Mouse (Mus musculus) embryonic facial prominence, embryonic 13.5 days (tissue): ENCODE data around the gene Dgke. TPM values are rescaled to one million over a fixed set of nuclear protein-coding genes. Genes with fewer than 3 reads are reported as not detected.
A peak's percentile ranks its signal among the peaks of the same experiment; 100 is the strongest.

Experiments
- ATAC-seq: fragments of 200-750 bp; cut with Nextera tagmentation; 2 replicates; pipeline ENCODE4 v1.8.0; 2017; ENCODE audit warnings: low read depth; ENCODE audit not compliant: insufficient number of reproducible peaks, insufficient read depth, low FRiP score, low TSS enrichment
- H3K27ac ChIP-seq: fragments of 300-500 bp; sonication (generic); 2 replicates; pipeline ENCODE4 v1.5.1; 2015; ENCODE audit warnings: moderate library complexity, mild to moderate bottlenecking, inconsistent platforms
- H3K27me3 ChIP-seq: fragments of 300-500 bp; sonication (generic); 2 replicates; pipeline ENCODE4 v1.6.1; 2015; ENCODE audit warnings: mild to moderate bottlenecking, inconsistent platforms
- H3K36me3 ChIP-seq: fragments of 300-500 bp; sonication (generic); 2 replicates; pipeline ENCODE4 v1.6.1; 2015; ENCODE audit warnings: mild to moderate bottlenecking, inconsistent platforms
- H3K4me1 ChIP-seq: fragments of 300-500 bp; sonication (generic); 2 replicates; pipeline ENCODE4 v1.6.1; 2015; ENCODE audit warnings: inconsistent platforms
- H3K4me2 ChIP-seq: fragments of 300-500 bp; sonication (generic); 2 replicates; pipeline ENCODE4 v1.6.1; 2015; ENCODE audit warnings: moderate library complexity, mild to moderate bottlenecking, inconsistent platforms
- H3K4me3 ChIP-seq: fragments of 300-500 bp; sonication (generic); 2 replicates; pipeline ENCODE4 v1.5.1; 2015; ENCODE audit warnings: mild to moderate bottlenecking, inconsistent platforms
- H3K9ac ChIP-seq: fragments of 300-500 bp; sonication (generic); 2 replicates; pipeline ENCODE4 v1.6.1; 2015; ENCODE audit warnings: mild to moderate bottlenecking, inconsistent platforms
- H3K9me3 ChIP-seq: fragments of 300-500 bp; sonication (generic); 2 replicates; pipeline ENCODE4 v1.6.1; 2016; ENCODE audit warnings: inconsistent platforms
- WGBS: fragments of 180-500 bp; shearing (Covaris S2); methylation state at CpG from one replicate; pipeline ENCODE4 v1.1.7; 2015; ENCODE audit warnings: mixed read lengths; 5-methylcytosine and 5-hydroxymethylcytosine counted together
- polyA plus RNA-seq: library from polyadenylated mRNA; unstranded; fragments of >200 nt; fragmentation: Nextera tagmentation; extraction: Ambion mirVana; gene quantifications from 2 replicates; pipeline ENCODE4 v1.2.1, GENCODE M21; 2015

Dgke gene
- polyA plus RNA-seq, 1 experiment from 2014 or later = 4.8 TPM

DNA sequence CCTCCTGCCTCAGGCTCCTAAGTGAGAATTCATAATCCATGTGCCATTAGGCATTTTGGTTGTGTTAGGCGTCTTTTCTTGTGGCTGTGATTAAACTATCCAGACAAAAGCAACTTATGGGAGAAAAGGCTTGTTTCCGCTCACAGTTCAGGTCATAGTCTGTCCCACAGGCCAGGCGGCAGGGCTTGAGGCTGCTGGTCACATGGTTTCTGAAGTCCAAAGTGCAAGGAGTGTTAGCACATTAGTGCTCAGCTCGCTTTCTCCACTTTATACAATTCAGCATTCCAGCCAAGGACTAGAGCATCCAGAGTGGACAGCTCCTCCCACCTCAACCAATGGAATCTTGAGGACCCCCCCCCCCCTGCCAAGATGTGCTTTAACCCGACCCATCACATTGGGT lies 54.4 kb downstream of the Dgke start:
- no peak overlapping the region for H3K9ac ChIP-seq
- ATAC-seq = no peak
- H3K36me3 ChIP-seq = peaks cover 6% of the 10 kb centered on the region; the same call in 1 of the 2 replicates
- H3K27me3 ChIP-seq = no peaks in the 10 kb centered on the region
- no peaks in the 10 kb centered on the region for H3K4me1 ChIP-seq
- H3K27ac ChIP-seq = no peak overlapping the region
- H3K4me2 ChIP-seq = no peak overlapping the region
- H3K4me3 ChIP-seq = no peak overlapping the region
- H3K9me3 ChIP-seq = no peaks in the 10 kb centered on the region
- 74% methylated on average over 5 of the region's 5 CpGs for WGBS

DNA sequence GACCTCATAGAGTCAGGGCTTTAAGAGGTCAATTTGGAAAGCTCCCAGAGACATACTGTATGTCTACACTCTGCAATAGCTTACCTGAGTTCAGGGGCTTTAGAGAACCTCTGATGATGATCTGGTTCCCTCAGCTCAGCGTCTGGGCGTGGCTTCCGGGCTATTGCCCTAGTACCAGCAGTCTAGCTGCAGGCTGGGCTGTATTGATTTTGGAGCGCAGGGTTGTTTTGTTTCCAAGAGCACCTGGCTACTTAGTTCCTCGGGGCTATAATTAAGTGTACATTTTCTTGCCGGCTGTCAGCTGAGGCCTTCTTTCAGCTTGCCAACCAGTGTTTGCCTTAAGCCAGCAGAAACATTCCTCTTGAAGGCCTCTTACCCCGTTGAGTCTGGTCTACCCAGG lies 57.2 kb downstream of the Dgke start:
- 62% methylated on average over 7 of the region's 7 CpGs for WGBS

DNA sequence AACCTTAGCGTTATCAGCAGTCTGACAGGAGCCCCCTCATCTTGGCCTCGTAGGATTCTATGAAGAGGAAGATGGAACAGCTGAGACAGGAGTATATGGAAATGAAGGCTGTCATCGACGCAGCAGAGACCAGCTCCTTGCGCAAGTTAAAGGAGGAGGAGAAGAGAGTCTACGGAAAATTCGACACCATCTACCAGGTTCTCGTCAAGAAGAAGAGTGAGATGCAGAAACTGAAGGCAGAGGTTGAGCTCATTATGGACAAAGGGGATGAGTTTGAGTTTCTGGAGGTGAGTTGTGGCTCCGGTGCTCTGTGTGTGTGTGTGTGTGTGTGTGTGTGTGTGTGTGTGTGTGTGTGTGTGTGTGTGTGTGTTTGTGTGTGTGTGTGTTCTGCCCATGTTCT lies 57.6 kb downstream of the Dgke start:
- no peak overlapping the region for H3K9ac ChIP-seq
- 84% methylated on average over 9 of the region's 9 CpGs for WGBS

More for the DNA sequence above, 57.2 kb downstream of the Dgke start:
- Histone ChIP-seq H3K27me3 (no peaks in the 10 kb centered on the region), H3K4me3 (no peak overlapping the region), H3K27ac (no peak overlapping the region), H3K9ac (no peak overlapping the region), H3K36me3 (peaks cover 6% of the 10 kb centered on the region; the same call in 1 of the 2 replicates), H3K4me2 (no peak overlapping the region), H3K9me3 (no peaks in the 10 kb centered on the region), H3K4me1 (no peaks in the 10 kb centered on the region)
- no peak for ATAC-seq

DNA sequence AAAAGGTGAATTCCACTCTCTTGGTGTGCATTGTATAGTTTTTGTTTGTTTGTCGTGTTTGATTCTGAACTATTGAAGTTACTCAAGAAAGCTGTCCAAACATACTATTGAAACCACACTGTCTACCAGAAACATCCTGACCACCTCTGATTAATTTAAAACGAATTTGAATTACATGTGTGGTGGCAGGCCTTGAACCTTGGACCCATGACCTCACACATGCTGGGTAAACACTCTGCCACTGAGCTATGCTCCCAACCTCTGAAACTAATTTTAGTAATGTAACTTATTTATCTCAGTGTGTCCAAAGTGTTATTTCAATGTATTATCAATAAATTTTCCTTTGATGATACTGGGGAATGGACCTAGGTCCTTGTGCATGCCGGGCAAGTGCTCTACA lies 59.1 kb downstream of the Dgke start:
- ATAC-seq = no peak
- Histone ChIP-seq H3K4me2 (no peak overlapping the region), H3K27ac (no peak overlapping the region), H3K27me3 (no peaks in the 10 kb centered on the region), H3K9ac (no peak overlapping the region), H3K4me3 (no peak overlapping the region), H3K9me3 (no peaks in the 10 kb centered on the region), H3K36me3 (peaks cover 6% of the 10 kb centered on the region; the same call in 1 of the 2 replicates), H3K4me1 (no peaks in the 10 kb centered on the region)
- 84% methylated on average over 3 of the region's 3 CpGs for WGBS

More for the DNA sequence above, 57.6 kb downstream of the Dgke start:
- Histone ChIP-seq H3K9me3 (no peaks in the 10 kb centered on the region), H3K4me2 (no peak overlapping the region), H3K27ac (no peak overlapping the region), H3K27me3 (no peaks in the 10 kb centered on the region), H3K36me3 (peaks cover 6% of the 10 kb centered on the region; the same call in 1 of the 2 replicates), H3K4me3 (no peak overlapping the region), H3K4me1 (no peaks in the 10 kb centered on the region)
- ATAC-seq = no peak

DNA sequence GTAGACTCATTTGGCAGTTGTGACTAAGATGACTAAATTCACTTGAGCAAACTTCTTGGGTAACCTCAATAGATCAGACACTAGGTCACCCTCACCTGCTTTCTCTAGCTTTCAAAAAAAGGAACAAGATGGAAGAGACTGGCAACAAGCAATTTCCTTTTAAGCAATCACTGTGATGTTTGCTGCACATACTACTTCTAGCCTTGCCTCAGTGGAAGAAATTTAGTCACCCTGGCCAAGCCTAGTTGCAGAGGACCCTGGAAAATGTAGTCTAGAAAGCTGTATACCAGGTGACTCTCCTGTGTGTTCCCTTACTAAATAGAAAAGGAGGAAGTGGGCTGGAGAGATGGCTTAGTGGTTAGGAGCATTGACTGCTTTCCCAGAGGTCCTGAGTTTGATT lies 60.2 kb downstream of the Dgke start:
- no peaks in the 10 kb centered on the region for H3K4me1 ChIP-seq
- no peaks in the 10 kb centered on the region for H3K27me3 ChIP-seq
- H3K4me3 ChIP-seq = no peak overlapping the region
- no peak overlapping the region for H3K9ac ChIP-seq
- no peak for ATAC-seq
- H3K27ac ChIP-seq = no peak overlapping the region
- no peak overlapping the region for H3K4me2 ChIP-seq
- H3K9me3 ChIP-seq = no peaks in the 10 kb centered on the region
- H3K36me3 ChIP-seq = peaks cover 2% of the 10 kb centered on the region; the same call in 1 of the 2 replicates

DNA sequence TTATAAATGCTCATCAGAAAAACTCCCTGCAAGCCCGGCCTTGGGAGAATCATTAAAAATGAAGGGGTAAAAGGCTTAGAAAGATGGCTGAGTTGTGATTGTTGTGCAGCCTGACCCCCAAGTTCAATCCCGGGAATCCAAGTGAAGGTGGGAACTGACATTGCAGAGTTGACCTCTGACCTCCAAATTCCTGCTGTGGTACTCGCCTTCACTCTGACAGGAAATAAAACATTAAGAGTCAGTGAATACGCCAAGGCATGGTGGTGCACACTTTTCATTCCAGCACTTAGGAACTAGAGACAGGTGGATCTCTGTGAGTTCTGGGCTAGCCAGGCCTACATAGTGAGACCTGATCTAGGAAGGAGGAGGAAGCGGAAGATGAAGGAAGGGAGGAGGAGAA lies 61.2 kb downstream of the Dgke start:
- Histone ChIP-seq H3K4me3 (no peak overlapping the region), H3K27ac (no peak overlapping the region), H3K9ac (no peak overlapping the region), H3K36me3 (no peaks in the 10 kb centered on the region), H3K9me3 (no peaks in the 10 kb centered on the region), H3K27me3 (peaks cover 3% of the 10 kb centered on the region; the same call in 1 of the 2 replicates), H3K4me2 (no peak overlapping the region), H3K4me1 (no peaks in the 10 kb centered on the region)
- WGBS = 55% methylated on average over 5 of the region's 5 CpGs
- no peak for ATAC-seq

DNA sequence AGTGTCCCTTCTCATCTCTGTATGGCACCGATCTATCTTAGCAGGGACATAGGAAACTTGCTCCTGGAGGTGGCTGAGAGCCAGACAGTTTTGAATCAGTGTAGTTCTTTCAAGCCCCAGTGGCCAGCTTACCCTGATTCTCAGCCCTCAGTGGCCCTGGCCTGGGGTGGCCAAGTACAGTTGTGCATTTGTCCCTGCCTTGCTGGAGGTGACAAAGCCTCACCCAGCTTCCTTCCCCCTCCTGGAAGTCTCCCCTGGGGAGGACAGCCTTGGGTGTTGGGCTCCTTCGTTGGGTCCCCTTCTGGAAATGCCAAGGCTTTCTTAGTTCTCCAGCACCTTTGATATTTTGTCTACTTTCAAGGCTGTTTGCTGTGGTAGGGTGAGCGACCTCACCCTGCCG lies 62.9 kb downstream of the Dgke start:
- Histone ChIP-seq H3K4me2 (no peak overlapping the region), H3K27me3 (peaks cover 20% of the 10 kb centered on the region), H3K36me3 (no peaks in the 10 kb centered on the region), H3K9ac (no peak overlapping the region), H3K4me1 (peaks cover 8% of the 10 kb centered on the region), H3K4me3 (no peak overlapping the region), H3K9me3 (no peaks in the 10 kb centered on the region), H3K27ac (no peak overlapping the region)
- no peak for ATAC-seq
- WGBS = 78% methylated on average over 4 of the region's 4 CpGs

DNA sequence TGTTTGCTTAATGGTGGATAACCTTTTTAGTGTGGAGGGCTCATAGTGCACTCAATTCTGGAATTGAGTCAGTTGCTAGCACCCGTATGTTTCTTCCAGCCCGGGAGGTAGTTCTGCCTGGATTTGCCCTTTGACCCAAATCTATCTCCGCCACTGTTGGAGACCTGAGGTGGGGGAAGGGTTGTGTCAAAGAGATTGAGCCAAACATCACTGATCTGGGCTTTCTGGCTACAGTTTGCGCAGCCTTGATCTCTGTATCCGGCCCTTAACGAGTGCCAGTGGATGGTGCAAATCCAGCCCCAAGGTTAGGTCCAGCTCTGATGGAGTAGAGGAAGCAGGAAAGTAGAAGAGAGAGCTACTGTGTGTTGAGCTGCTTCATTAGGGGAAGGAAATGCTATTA lies 63.6 kb downstream of the Dgke start:
- H3K4me3 ChIP-seq = no peak overlapping the region
- peaks cover 26% of the 10 kb centered on the region for H3K27me3 ChIP-seq
- no peak overlapping the region for H3K27ac ChIP-seq
- 45% methylated on average over 6 of the region's 6 CpGs for WGBS
- 0 out of 2 replicates have a peak overlapping the region, but pooled peaks have one; percentile 9 for H3K4me2 ChIP-seq
- no peak overlapping the region for H3K9ac ChIP-seq
- no peaks in the 10 kb centered on the region for H3K9me3 ChIP-seq
- H3K36me3 ChIP-seq = no peaks in the 10 kb centered on the region
- H3K4me1 ChIP-seq = peaks cover 8% of the 10 kb centered on the region
- no peak for ATAC-seq

DNA sequence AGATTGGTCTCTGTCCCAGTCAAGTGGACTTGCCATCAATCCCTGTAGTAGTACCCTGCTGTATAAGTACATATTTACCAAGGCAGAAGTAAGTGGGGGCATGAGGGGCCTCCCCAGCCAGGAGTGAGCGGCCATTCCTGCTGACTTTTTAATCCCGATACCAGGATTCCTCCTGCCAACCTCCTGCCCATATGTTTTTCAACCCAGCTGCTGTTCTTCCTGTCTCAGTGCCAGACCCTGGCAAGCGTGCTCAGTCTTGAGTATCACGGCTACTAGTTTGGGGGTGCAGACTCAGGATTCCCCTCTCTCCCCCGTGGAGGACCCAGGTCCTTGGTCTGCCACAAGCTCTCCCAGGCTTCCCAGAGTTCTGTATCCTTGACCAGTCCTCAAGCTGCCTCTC lies 64.0 kb downstream of the Dgke start:
- 0 out of 2 replicates have a peak overlapping the region, but pooled peaks have one; percentile 9 for H3K4me2 ChIP-seq
- WGBS = 82% methylated on average over 5 of the region's 5 CpGs

DNA sequence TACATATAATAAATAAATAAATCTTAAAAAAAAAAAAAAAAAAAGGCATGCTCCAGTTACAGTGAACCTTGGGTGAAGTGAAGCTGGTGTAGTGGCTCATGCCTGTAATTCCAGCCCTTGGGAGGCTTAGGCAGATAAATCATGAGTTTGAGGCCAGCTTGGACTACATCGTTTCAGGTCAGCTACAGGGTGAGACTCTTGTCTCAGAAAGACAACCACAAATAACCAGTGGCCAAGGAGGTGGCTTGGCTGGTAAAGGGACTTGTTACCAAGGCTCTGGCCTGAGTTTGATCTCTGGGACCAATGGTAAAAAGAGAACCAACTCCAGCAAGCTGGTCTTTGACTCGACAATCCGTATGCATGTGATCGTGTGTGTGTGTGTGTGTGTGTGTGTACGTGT lies 64.6 kb downstream of the Dgke start:
- no peak overlapping the region for H3K27ac ChIP-seq
- H3K4me3 ChIP-seq = no peak overlapping the region
- no peak for ATAC-seq
- H3K9me3 ChIP-seq = no peaks in the 10 kb centered on the region
- no peak overlapping the region for H3K9ac ChIP-seq
- peaks cover 8% of the 10 kb centered on the region for H3K4me1 ChIP-seq
- peaks cover 28% of the 10 kb centered on the region for H3K27me3 ChIP-seq
- H3K4me2 ChIP-seq = no peak overlapping the region
- H3K36me3 ChIP-seq = no peaks in the 10 kb centered on the region
- WGBS = 89% methylated on average over 5 of the region's 5 CpGs

More for the DNA sequence above, 64.0 kb downstream of the Dgke start:
- ATAC-seq = no peak
- no peaks in the 10 kb centered on the region for H3K9me3 ChIP-seq
- peaks cover 8% of the 10 kb centered on the region for H3K4me1 ChIP-seq
- H3K27me3 ChIP-seq = peaks cover 28% of the 10 kb centered on the region
- H3K27ac ChIP-seq = no peak overlapping the region
- H3K36me3 ChIP-seq = no peaks in the 10 kb centered on the region
- no peak overlapping the region for H3K4me3 ChIP-seq
- H3K9ac ChIP-seq = no peak overlapping the region

DNA sequence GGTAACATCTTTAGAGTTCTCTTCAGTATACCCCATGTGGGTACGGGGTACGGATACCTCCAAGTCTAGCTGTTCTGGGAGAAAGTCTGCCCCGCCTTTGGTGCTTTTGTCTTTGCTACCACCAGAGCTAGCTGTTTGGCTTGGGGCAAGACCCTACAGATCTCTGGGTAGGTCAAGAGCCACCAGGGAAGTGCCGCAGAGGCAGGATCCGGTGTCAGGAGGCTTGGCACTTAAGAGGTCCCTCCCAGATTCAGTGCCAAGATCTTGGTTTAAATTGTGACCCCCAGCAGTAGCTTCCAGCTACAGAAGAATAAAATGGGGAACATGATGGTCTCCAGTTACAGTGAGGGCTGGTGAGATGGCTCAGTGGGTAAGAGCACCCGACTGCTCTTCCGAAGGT lies 65.1 kb downstream of the Dgke start:
- Histone ChIP-seq H3K27me3 (peaks cover 28% of the 10 kb centered on the region), H3K9me3 (no peaks in the 10 kb centered on the region), H3K4me1 (peaks cover 11% of the 10 kb centered on the region), H3K4me2 (no peak overlapping the region), H3K9ac (no peak overlapping the region), H3K4me3 (no peak overlapping the region), H3K27ac (no peak overlapping the region), H3K36me3 (no peaks in the 10 kb centered on the region)
- 93% methylated on average over 7 of the region's 7 CpGs for WGBS
- no peak for ATAC-seq

DNA sequence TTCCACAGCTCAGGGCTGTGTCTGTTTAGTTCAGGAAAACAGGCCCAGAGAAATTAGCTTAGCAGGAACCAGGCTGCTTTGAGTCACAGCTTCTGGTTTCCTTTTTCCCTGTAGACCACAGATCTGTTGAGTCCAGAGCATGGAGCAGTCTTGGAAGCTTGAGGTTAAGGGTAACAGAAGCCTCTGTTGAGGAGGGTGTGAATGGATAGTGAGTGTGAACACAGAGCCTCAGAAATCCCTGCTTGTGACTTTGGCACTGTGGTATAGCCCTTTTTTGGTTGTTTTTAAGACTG lies 66.2 kb downstream of the Dgke start:
- Histone ChIP-seq H3K36me3 (no peaks in the 10 kb centered on the region), H3K27me3 (peaks cover 28% of the 10 kb centered on the region), H3K4me3 (no peak overlapping the region), H3K9ac (no peak overlapping the region), H3K27ac (no peak overlapping the region), H3K4me1 (peaks cover 14% of the 10 kb centered on the region), H3K4me2 (peak overlapping the region; percentile 65; the same call in 1 of the 2 replicates), H3K9me3 (no peaks in the 10 kb centered on the region)
- ATAC-seq = no peak
